Mouse (Mus musculus) lung, postnatal 0 days (tissue): ENCODE measurements around the gene Arsg. TPM values are rescaled to one million over a fixed set of nuclear protein-coding genes. Genes with fewer than 3 reads are reported as not detected.
A peak's percentile ranks its signal among the peaks of the same experiment; 100 is the strongest.

Source experiments
- ATAC-seq: fragments of 200-750 bp; cut with Nextera tagmentation; 2 replicates; pipeline ENCODE4 v1.8.0; 2017; ENCODE audit warnings: moderate library complexity
- DNase-seq: peaks from one replicate; pipeline ENCODE4 v3.0.0-alpha.2; 2016; ENCODE audit warnings: low spot score
- H3K27ac ChIP-seq: fragments of 300-500 bp; sonication (generic); 2 replicates; pipeline ENCODE4 v1.5.1; 2014; ENCODE audit warnings: antibody characterized with exemption, mild to moderate bottlenecking, low read length, mixed read lengths
- H3K27me3 ChIP-seq: fragments of 300-500 bp; sonication (generic); replicated peaks from 2 replicates; pipeline ENCODE4 v1.6.1; 2014; ENCODE audit warnings: low read length, mixed read lengths; ENCODE audit not compliant: insufficient read depth
- H3K36me3 ChIP-seq: fragments of 300-500 bp; sonication (generic); 2 replicates; pipeline ENCODE4 v1.6.1; 2014; ENCODE audit warnings: low read length, mixed read lengths; ENCODE audit not compliant: insufficient read depth
- H3K4me1 ChIP-seq: fragments of 300-500 bp; sonication (generic); 2 replicates; pipeline ENCODE4 v1.6.1; 2014; ENCODE audit warnings: antibody characterized with exemption, low read depth, low read length, mixed read lengths; ENCODE audit not compliant: insufficient read depth
- H3K4me2 ChIP-seq: fragments of 300-500 bp; sonication (generic); replicated peaks from 2 replicates; pipeline ENCODE4 v1.6.1; 2014; ENCODE audit warnings: low read depth, mild to moderate bottlenecking, low read length, moderate library complexity, mixed read lengths
- H3K4me3 ChIP-seq: fragments of 300-500 bp; sonication (generic); 2 replicates; pipeline ENCODE4 v1.5.1; 2014; ENCODE audit warnings: low read depth, low read length
- H3K9ac ChIP-seq: fragments of 300-500 bp; sonication (generic); replicated peaks from 2 replicates; pipeline ENCODE4 v1.6.1; 2014; ENCODE audit warnings: low read depth, mild to moderate bottlenecking
- H3K9me3 ChIP-seq: fragments of 300-500 bp; sonication (generic); 2 replicates; pipeline ENCODE4 v1.6.1; 2016; ENCODE audit warnings: low read length, mixed read lengths
- CTCF ChIP-seq: IDR thresholded peaks from 2 replicates; pipeline ENCODE4 v1.5.1; 2016; ENCODE audit warnings: antibody characterized with exemption, mild to moderate bottlenecking
- EP300 ChIP-seq: IDR thresholded peaks from 2 replicates; pipeline ENCODE4 v1.6.1; 2016; ENCODE audit warnings: antibody characterized with exemption, mild to moderate bottlenecking, control low read depth
- WGBS: fragments of 180-500 bp; shearing (Covaris S2); extraction: QIAGEN DNeasy Blood & Tissue Kit; methylation state at CpG from one replicate; pipeline ENCODE4 v1.1.7; 2014; 5-methylcytosine and 5-hydroxymethylcytosine counted together
- polyA plus RNA-seq: library from polyadenylated mRNA; unstranded; fragments of >200 nt; fragmentation: Nextera tagmentation; extraction: Ambion mirVana; gene quantifications from 2 replicates; pipeline ENCODE4 v1.2.1, GENCODE M21; 2015

Arsg gene
- polyA plus RNA-seq: 6.6 and 7.1 TPM in 2 replicates

DNA sequence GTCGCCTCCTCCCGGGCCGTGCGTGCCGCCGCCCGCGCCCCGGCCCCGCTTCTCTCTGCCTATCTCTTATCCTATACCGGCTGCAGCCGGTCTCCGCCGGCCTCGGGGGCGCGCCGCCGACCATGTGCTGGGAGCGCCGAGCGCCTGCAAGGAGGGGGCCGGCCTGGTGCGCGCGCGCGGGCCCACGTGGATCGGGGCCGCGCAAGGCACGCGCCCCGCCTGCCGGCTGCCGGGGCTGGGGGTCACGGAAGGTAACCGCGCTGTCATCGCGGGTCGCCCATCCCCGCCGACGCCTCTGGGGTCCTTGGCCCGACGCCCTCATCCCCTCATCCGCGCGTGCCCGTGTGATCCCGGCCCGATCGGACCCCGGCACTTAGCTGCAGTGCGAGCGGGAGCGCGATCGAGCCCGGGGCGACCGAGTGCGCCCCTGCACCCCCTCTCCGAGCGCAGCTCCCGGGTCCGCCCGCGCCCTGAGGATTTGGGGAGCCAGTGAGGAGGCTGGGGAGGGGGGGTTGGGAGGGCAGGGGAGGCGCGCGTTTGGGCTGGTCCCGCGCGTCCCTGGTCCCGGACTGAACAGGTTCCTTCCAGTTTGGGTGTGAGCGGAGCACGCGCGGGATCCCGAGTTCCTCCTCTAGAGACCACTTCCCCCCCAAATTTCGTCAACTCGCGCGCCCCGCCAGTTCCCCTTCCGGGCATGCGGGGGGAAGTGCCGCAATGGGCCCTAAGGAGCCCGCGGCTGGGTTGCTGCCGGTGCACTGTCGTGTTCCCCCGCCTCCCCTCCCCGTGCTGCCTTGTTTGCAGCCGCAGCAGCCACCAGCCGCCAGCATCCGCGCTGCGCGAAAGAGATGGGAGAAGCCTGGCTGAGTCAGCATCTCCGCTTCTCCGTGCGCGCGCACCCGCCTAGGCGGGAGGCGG, at the start of gene Arsg, which contains the start of gene Slc16a6:
TSS of gene Arsg (plus strand) at position 204 of the 915 bp plus-strand sequence.
TSS of gene Slc16a6 (minus strand) at position 428 of the 915 bp plus-strand sequence.
- Histone ChIP-seq H3K27me3 (peaks cover 8% of the 10 kb centered on the region; the same call in 1 of the 2 replicates), H3K9me3 (no peaks in the 10 kb centered on the region), H3K4me3 (peak within 1 kb of the TSS; percentile 71), H3K4me2 (peak within 1 kb of the TSS; percentile 100), H3K9ac (peak within 1 kb of the TSS; percentile 39), H3K36me3 (no peaks in the 10 kb centered on the region), H3K4me1 (peaks cover 4% of the 10 kb centered on the region; the same call in 1 of the 2 replicates), H3K27ac (peak within 1 kb of the TSS; percentile 47; the same call in 1 of the 2 replicates)
- ATAC-seq (peak; percentile 77), DNase-seq (peak; percentile 77)
- 2% methylated on average over 62 of the region's 111 CpGs for WGBS
- TF ChIP-seq EP300: no peak
- no peak for TF ChIP-seq CTCF

DNA sequence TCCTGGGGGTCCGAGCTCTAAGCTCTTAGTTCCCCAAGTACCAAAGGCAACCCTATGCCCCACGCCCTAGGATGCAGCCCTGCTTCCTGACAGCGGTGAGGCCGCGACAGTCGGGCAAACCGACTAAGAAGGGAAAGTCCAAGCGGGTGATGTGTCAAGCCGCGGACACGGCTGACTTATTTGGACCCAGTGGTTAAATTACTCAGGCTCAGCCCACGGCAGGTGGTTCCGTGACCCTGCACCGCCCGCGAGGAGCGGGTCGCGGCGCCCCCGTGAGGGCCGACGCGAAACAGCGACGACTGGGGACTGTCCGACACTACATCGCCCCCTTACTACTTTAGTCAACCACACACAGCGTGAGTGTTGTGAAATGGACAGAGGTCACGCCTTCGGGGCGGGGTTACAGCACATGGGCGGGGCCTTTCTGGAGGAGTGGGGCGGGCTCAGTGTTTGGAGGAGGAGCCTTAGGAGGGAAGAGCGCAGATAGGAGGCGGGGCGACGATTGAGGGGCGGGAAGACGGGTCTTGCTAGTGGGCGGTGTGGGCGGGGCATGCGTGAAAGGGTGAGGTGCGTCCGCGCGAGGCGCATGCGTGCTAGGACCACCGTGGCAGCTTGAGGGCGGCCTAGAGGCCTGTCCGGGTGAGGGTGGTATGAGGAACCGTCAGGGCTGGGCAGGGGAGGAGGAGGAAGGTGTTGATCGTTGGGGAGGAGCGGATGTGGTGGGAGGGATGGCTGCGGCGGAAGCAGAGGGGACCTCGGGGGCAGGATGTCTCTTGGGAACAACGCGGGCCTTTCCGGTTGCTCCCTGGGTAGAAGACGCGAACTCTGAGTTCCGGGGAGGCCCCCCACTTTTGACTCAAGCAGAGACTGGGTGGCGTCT, 47.5 kb upstream of the Arsg start, which contains the start of gene Amz2:
TSS of gene Amz2 (plus strand) at position 555 of the 880 bp plus-strand sequence.
- TF ChIP-seq EP300 (peak; percentile 83), CTCF (peak; percentile 98)
- peak; percentile 99 for DNase-seq
- Histone ChIP-seq H3K9ac (peak within 1 kb of the TSS; percentile 45), H3K9me3 (no peaks in the 10 kb centered on the region), H3K27ac (peak within 1 kb of the TSS; percentile 85), H3K27me3 (no peaks in the 10 kb centered on the region), H3K4me2 (peak within 1 kb of the TSS; percentile 70), H3K36me3 (peaks cover 7% of the 10 kb centered on the region; the same call in 1 of the 2 replicates), H3K4me1 (0 out of 2 replicates have a peak, but pooled peaks cover 4% of the 10 kb centered on the region), H3K4me3 (peak within 1 kb of the TSS; percentile 46)
- WGBS: 3% methylated on average over 63 of the region's 65 CpGs
- ATAC-seq: peak; percentile 95

GRCm38 (mm10) chr11:109426272-109426586, 46.9 kb upstream of the Arsg start:
- Histone ChIP-seq H3K4me1 (0 out of 2 replicates have a peak, but pooled peaks cover 4% of the 10 kb centered on the region), H3K4me3 (peak overlapping the region; percentile 46), H3K9me3 (no peaks in the 10 kb centered on the region), H3K27me3 (no peaks in the 10 kb centered on the region), H3K27ac (peak overlapping the region; percentile 85), H3K4me2 (peak overlapping the region; percentile 70), H3K36me3 (peaks cover 7% of the 10 kb centered on the region; the same call in 1 of the 2 replicates), H3K9ac (peak overlapping the region; percentile 45)
- TF ChIP-seq CTCF (no peak), EP300 (no peak)
- DNase-seq (no peak), ATAC-seq (no peak)
- WGBS: 0% methylated on average over 11 of the region's 11 CpGs

DNA sequence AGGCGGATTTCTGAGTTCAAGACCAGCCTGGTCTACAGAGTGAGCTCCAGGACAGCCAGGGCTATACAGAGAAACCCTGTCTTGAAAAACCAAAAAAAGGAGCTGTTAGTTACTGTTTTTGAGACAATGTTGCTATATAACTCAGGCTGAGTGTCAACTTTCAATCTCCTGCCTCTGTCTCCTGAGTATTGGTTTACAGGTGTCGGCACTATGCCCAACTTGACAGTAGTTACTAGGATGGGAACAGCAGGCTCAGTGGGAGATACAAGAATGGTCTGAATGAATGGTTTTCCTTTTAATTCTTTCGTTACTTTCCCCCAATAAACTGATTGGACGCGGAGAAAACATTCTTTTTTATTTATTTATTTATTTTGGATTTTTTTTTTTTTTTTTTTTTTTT, 45.8 kb upstream of the Arsg start:
- H3K9ac ChIP-seq: no peak overlapping the region
- DNase-seq (no peak), ATAC-seq (no peak)
- no peaks in the 10 kb centered on the region for H3K9me3 ChIP-seq
- WGBS: 96% methylated on average over 5 of the region's 5 CpGs
- H3K36me3 ChIP-seq: peaks cover 7% of the 10 kb centered on the region; the same call in 1 of the 2 replicates
- TF ChIP-seq EP300 (no peak), CTCF (no peak)
- no peak overlapping the region for H3K27ac ChIP-seq
- H3K4me1 ChIP-seq: 0 out of 2 replicates have a peak, but pooled peaks cover 4% of the 10 kb centered on the region
- H3K27me3 ChIP-seq: no peaks in the 10 kb centered on the region
- no peak overlapping the region for H3K4me3 ChIP-seq
- no peak overlapping the region for H3K4me2 ChIP-seq

- DNase-seq: no peak
- Histone ChIP-seq H3K27ac (no peak overlapping the region), H3K36me3 (peaks cover 20% of the 10 kb centered on the region), H3K27me3 (no peaks in the 10 kb centered on the region), H3K4me1 (no peaks in the 10 kb centered on the region), H3K9ac (no peak overlapping the region), H3K4me2 (no peak overlapping the region), H3K9me3 (no peaks in the 10 kb centered on the region), H3K4me3 (no peak overlapping the region)
- ATAC-seq: no peak
- WGBS: 87% methylated on average over 16 of the region's 16 CpGs
- TF ChIP-seq EP300: no peak
- no peak for TF ChIP-seq CTCF
Observed at GRCm38 (mm10) chr11:109434233-109434798, 38.9 kb upstream of the Arsg start.
